Mouse (Mus musculus): ENCODE data around the gene Erp29.

DNA sequence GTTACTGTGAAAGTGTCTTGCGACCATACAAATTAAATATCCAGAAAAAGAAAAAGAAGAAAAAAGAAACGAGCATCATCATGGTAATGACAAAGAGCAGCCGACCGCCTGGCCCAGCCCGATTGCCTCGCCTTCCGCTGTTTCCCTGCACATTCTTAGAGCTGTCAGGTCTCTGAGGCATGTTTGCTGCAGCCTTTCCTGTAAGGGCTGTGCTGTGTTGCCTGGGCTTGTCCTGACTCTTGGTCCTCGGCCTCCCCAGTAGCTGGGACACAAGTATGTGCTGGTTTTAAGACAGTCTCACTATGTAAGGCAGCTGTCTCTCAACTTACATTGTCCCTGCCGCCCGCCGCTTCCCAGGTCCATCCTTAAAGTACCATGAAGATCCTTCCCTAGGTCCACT, 13.6 kb downstream of the Erp29 start:
- TF ChIP-seq POLR2A (IDR thresholded peaks at IDR 0.05; ENCODE audit: low read depth, low read length) = no peak
- TF ChIP-seq CTCF (IDR thresholded peaks at IDR 0.05; ENCODE audit: borderline replicate concordance, insufficient read depth, low read length) = no peak

Measured in embryonic fibroblast, embryonic 13.5 days (primary cell).